Mouse (Mus musculus): ENCODE measurements at regions not wholly inside any gene's neighbourhood (a gene's known extent, or its start where the extent isn't known, plus 50 kb on each side); places are given as distances from the start of the nearest gene placed in this dataset.
A peak's percentile ranks its signal among the peaks of the same experiment; 100 is the strongest.

GRCm38 (mm10) chr4:64676438-64676837, 447.5 kb upstream of the Pappa start:
- no peak for TF ChIP-seq CTCF (IDR thresholded peaks at IDR 0.05)
- in situ Hi-C loops (cut with MboI; ENCODE audit: low pct_unique_long_range_greater_than_20kb): loop anchor here (5.0 kb wide), 1 partner anchor 119 kb away; no protein-coding TSS in a partner anchor
- DNase-seq (ENCODE audit: low read depth, low spot score): no peak
- no peak for ATAC-seq
- ChIA-PET POLR2A (no interaction called here), CTCF (no interaction called here)
- no peaks in the 10 kb centered on the region for H3K27me3 ChIP-seq

GRCm38 (mm10) chr4:64676881-64677280, 447.1 kb upstream of the Pappa start:
- POLR2A ChIA-PET: no interaction called here

DNA sequence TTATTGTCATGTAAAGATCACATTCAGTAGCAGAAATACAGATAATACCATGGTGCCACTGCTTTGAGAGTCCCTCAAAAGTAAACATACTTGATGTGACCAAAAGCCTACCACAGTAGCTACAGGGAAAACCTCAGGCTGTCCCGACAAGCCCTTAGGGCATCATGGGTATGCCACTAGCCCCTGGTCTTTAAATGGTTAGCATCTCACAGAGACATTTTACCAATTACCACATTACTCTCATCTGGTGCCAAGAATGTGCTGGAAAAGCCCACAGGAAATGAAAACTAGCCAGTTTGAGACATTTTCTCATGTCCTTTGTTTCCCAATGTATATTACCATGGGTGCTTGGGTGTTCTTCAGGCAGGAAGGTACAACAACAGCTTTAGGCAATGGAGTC, 439.3 kb upstream of the Pappa start:
- DNase-seq (ENCODE audit: low read depth, low spot score): no peak
- H3K27me3 ChIP-seq: no peaks in the 10 kb centered on the region
- ATAC-seq: no peak
- ChIA-PET POLR2A (no interaction called here), CTCF (no interaction called here)
- TF ChIP-seq CTCF (IDR thresholded peaks at IDR 0.05): no peak
- in situ Hi-C loops (cut with MboI; ENCODE audit: low pct_unique_long_range_greater_than_20kb): no loop called here

More at GRCm38 (mm10) chr4:64676881-64677280, 447.1 kb upstream of the Pappa start:
- in situ Hi-C loops (cut with MboI; ENCODE audit: low pct_unique_long_range_greater_than_20kb): loop anchor here (5.0 kb wide), 1 partner anchor 120 kb away; no protein-coding TSS in a partner anchor
- TF ChIP-seq CTCF (IDR thresholded peaks at IDR 0.05): no peak
- ATAC-seq (no peak), DNase-seq (ENCODE audit: low read depth, low spot score) (no peak)
- CTCF ChIA-PET: no interaction called here
- H3K27me3 ChIP-seq: no peaks in the 10 kb centered on the region

GRCm38 (mm10) chr4:64696134-64696533, 427.8 kb upstream of the Pappa start:
- POLR2A ChIA-PET: no interaction called here
- no peaks in the 10 kb centered on the region for H3K27me3 ChIP-seq
- CTCF ChIA-PET: no interaction called here
- no peak for TF ChIP-seq CTCF (IDR thresholded peaks at IDR 0.05)
- no peak for DNase-seq (ENCODE audit: low read depth, low spot score)
- ATAC-seq: no peak
- in situ Hi-C loops (cut with MboI; ENCODE audit: low pct_unique_long_range_greater_than_20kb): no loop called here

GRCm38 (mm10) chr4:64723296-64723695, 400.7 kb upstream of the Pappa start:
- TF ChIP-seq CTCF (IDR thresholded peaks at IDR 0.05): no peak

DNA sequence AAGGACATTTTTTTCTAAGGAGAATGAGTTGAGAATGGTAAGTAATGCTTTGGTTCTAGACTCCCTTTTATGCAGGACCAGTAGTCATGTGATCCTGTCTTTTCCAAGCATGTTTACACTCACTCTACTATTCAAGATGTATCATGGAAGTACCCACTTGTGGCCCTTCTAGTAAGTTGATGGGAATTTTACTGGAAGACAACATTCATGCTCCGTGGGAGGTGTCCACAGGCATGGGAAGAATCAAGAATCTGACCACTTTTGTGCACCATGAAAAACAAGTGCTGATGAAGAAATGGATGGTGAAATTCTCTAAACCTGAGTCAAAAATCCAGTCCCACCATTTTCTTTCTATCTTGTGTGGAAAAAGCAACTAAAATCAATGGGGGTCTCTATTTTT, 399.1 kb upstream of the Pappa start:
- no peaks in the 10 kb centered on the region for H3K27me3 ChIP-seq
- in situ Hi-C loops (cut with MboI; ENCODE audit: low pct_unique_long_range_greater_than_20kb): no loop called here
- ATAC-seq (no peak), DNase-seq (ENCODE audit: low read depth, low spot score) (no peak)
- TF ChIP-seq CTCF (IDR thresholded peaks at IDR 0.05): no peak
- POLR2A ChIA-PET: no interaction called here
- CTCF ChIA-PET: no interaction called here

More at GRCm38 (mm10) chr4:64723296-64723695, 400.7 kb upstream of the Pappa start:
- no peaks in the 10 kb centered on the region for H3K27me3 ChIP-seq
- POLR2A ChIA-PET: no interaction called here
- ATAC-seq (no peak), DNase-seq (ENCODE audit: low read depth, low spot score) (no peak)
- in situ Hi-C loops (cut with MboI; ENCODE audit: low pct_unique_long_range_greater_than_20kb): no loop called here
- CTCF ChIA-PET: interaction anchor here (0.8 kb wide), 1 partner anchor 13 kb away, joined by 3 read pairs; no protein-coding TSS in a partner anchor

- H3K27me3 ChIP-seq: peaks cover 2% of the 10 kb centered on the region
- CTCF ChIA-PET: no interaction called here
- in situ Hi-C loops (cut with MboI; ENCODE audit: low pct_unique_long_range_greater_than_20kb): no loop called here
- POLR2A ChIA-PET: no interaction called here
- ATAC-seq: no peak
- no peak for TF ChIP-seq CTCF (IDR thresholded peaks at IDR 0.05)
- no peak for DNase-seq (ENCODE audit: low read depth, low spot score)
These were observed 368.0 kb upstream of the Pappa start for GRCm38 (mm10) chr4:64755986-64756385.

GRCm38 (mm10) chr4:64768610-64769009, 355.4 kb upstream of the Pappa start:
- TF ChIP-seq CTCF (IDR thresholded peaks at IDR 0.05): no peak
- in situ Hi-C loops (cut with MboI; ENCODE audit: low pct_unique_long_range_greater_than_20kb): no loop called here
- ChIA-PET CTCF (no interaction called here), POLR2A (no interaction called here)
- ATAC-seq (peak; percentile 76), DNase-seq (ENCODE audit: low read depth, low spot score) (no peak)
- H3K27me3 ChIP-seq: no peaks in the 10 kb centered on the region

DNA sequence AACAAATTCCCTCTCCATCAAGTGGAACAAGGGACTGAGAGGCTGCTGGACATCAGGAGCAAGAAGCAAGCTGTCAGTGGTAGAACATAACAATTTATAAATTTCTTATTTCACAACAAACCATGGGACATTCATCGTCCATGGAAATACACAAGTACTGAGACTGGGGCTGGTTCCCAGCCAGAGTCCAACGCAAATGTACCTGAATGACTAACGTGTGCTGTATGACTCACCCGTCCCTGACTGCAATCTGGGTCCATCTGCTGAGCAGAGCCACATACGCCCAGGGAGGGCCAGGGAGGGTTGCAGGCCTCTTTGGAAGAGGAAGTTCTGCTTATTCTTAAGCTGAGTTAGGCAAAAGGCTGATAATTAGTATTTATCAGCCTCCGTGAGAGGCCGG, 320.1 kb upstream of the Pappa start:
- in situ Hi-C loops (cut with MboI; ENCODE audit: low pct_unique_long_range_greater_than_20kb): no loop called here
- no peaks in the 10 kb centered on the region for H3K27me3 ChIP-seq
- ChIA-PET POLR2A (no interaction called here), CTCF (interaction anchor here (0.7 kb wide), 1 partner anchor 271 kb away, joined by 3 read pairs; no protein-coding TSS in a partner anchor)
- TF ChIP-seq CTCF (IDR thresholded peaks at IDR 0.05): no peak
- ATAC-seq (no peak), DNase-seq (ENCODE audit: low read depth, low spot score) (no peak)

GRCm38 (mm10) chr4:64804996-64805395, 319.0 kb upstream of the Pappa start:
- in situ Hi-C loops (cut with MboI; ENCODE audit: low pct_unique_long_range_greater_than_20kb): no loop called here
- no peak for TF ChIP-seq CTCF (IDR thresholded peaks at IDR 0.05)
- DNase-seq (ENCODE audit: low read depth, low spot score) (no peak), ATAC-seq (no peak)
- ChIA-PET POLR2A (no interaction called here), CTCF (no interaction called here)
- H3K27me3 ChIP-seq: no peaks in the 10 kb centered on the region

DNA sequence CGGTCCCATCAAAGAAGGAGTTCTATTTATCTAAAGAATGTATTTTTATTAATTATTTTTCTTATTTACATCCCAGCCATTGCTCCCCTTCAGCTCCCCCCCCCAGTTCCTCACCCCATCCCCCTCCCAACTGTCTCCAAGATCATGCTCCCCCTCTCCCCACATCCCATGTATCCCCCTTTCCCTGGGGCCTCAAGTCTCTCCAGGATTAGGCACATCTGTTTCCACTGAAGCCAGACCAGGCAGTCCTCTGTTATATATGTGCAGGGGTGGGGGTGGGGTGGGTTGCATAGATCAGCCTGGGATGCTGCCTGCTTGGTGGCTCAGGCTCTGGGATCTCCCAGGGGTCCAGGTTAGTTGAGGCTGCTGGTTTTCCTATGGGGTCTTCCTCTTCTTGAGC, 316.8 kb upstream of the Pappa start:
- ChIA-PET POLR2A (no interaction called here), CTCF (no interaction called here)
- ATAC-seq: no peak
- DNase-seq (ENCODE audit: low read depth, low spot score): no peak
- in situ Hi-C loops (cut with MboI; ENCODE audit: low pct_unique_long_range_greater_than_20kb): no loop called here
- no peaks in the 10 kb centered on the region for H3K27me3 ChIP-seq
- TF ChIP-seq CTCF (IDR thresholded peaks at IDR 0.05): no peak

GRCm38 (mm10) chr4:64811974-64812373, 312.0 kb upstream of the Pappa start:
- CTCF ChIA-PET: no interaction called here
- DNase-seq (ENCODE audit: low read depth, low spot score) (peak; percentile 67), ATAC-seq (peak; percentile 78)
- in situ Hi-C loops (cut with MboI; ENCODE audit: low pct_unique_long_range_greater_than_20kb): loop anchor here (5.0 kb wide), 1 partner anchor 270 kb away; no protein-coding TSS in a partner anchor
- no peak for TF ChIP-seq CTCF (IDR thresholded peaks at IDR 0.05)
- POLR2A ChIA-PET: no interaction called here
- no peaks in the 10 kb centered on the region for H3K27me3 ChIP-seq
